Mouse (Mus musculus): ENCODE results near the gene Mef2a. TPM values are rescaled to one million over a fixed set of nuclear protein-coding genes. Genes with fewer than 3 reads are reported as not detected.

Mef2a gene
- polyA plus RNA-seq, 1 experiment: 64.5 TPM

GRCm38 (mm10) chr7:67307078-67307477 lies 65.6 kb downstream of the Mef2a start:
- H3K79me2 ChIP-seq (ENCODE audit: control insufficient read depth, insufficient read depth): peaks cover 78% of the 10 kb centered on the region
- peaks cover 22% of the 10 kb centered on the region for H3K36me3 ChIP-seq (ENCODE audit: control insufficient read depth, insufficient read depth)
- no peak for TF ChIP-seq SRF (IDR thresholded peaks at IDR 0.05; ENCODE audit: control insufficient read depth, insufficient read length, low read depth)
- peak; percentile 52; the same call in 1 of the 2 replicates for TF ChIP-seq CEBPB (IDR thresholded peaks at IDR 0.05; ENCODE audit: insufficient read depth, poor library complexity, severe bottlenecking)
- no peak overlapping the region for H3K4me2 ChIP-seq (ENCODE audit: low read depth)
- H3ac ChIP-seq (ENCODE audit: control insufficient read depth, insufficient read length): no peak overlapping the region
- no peak overlapping the region for H3K4me3 ChIP-seq
- H3K27me3 ChIP-seq (ENCODE audit: control insufficient read depth, insufficient read depth, insufficient read length): no peaks in the 10 kb centered on the region

GRCm38 (mm10) chr7:67304937-67305336 lies 67.7 kb downstream of the Mef2a start:
- Histone ChIP-seq H3ac (ENCODE audit: control insufficient read depth, insufficient read length) (no peak overlapping the region), H3K79me2 (ENCODE audit: control insufficient read depth, insufficient read depth) (peaks cover 56% of the 10 kb centered on the region), H3K36me3 (ENCODE audit: control insufficient read depth, insufficient read depth) (peaks cover 10% of the 10 kb centered on the region), H3K4me3 (no peak overlapping the region), H3K27me3 (ENCODE audit: control insufficient read depth, insufficient read depth, insufficient read length) (no peaks in the 10 kb centered on the region), H3K4me2 (ENCODE audit: low read depth) (no peak overlapping the region)
- TF ChIP-seq POLR2A (IDR thresholded peaks at IDR 0.05; ENCODE audit: insufficient read length, low read depth) (no peak), USF1 (IDR thresholded peaks at IDR 0.05; ENCODE audit: low read depth) (no peak), REST (IDR thresholded peaks at IDR 0.05; ENCODE audit: insufficient read depth, insufficient read length) (no peak), POLR2AphosphoS2 (IDR thresholded peaks at IDR 0.05; ENCODE audit: insufficient read length, low read depth) (no peak), MAX (IDR thresholded peaks at IDR 0.05; ENCODE audit: low read depth) (no peak), TCF12 (IDR thresholded peaks at IDR 0.05; ENCODE audit: insufficient read depth, poor library complexity, severe bottlenecking) (no peak), E2F4 (IDR thresholded peaks at IDR 0.05; ENCODE audit: insufficient read depth) (no peak), SRF (IDR thresholded peaks at IDR 0.05; ENCODE audit: control insufficient read depth, insufficient read length, low read depth) (no peak), CEBPB (IDR thresholded peaks at IDR 0.05; ENCODE audit: insufficient read depth, poor library complexity, severe bottlenecking) (no peak), MYOD1 (IDR thresholded peaks at IDR 0.05; ENCODE audit: control insufficient read depth in 1 of 3, insufficient read length in 2 of 3, low read depth in 2 of 3) (no peak), TCF3 (IDR thresholded peaks at IDR 0.05; ENCODE audit: insufficient read length, low read depth) (no peak), MYOG (IDR thresholded peaks at IDR 0.05; ENCODE audit: control insufficient read depth in 1 of 3, insufficient read depth in 1 of 3, insufficient read length in 2 of 3, low read depth in 2 of 3) (no peak)

GRCm38 (mm10) chr7:67296419-67296818 lies 76.2 kb downstream of the Mef2a start:
- Histone ChIP-seq H3K4me3 (no peak overlapping the region), H3K79me2 (ENCODE audit: control insufficient read depth, insufficient read depth) (peaks cover 40% of the 10 kb centered on the region), H3K36me3 (ENCODE audit: control insufficient read depth, insufficient read depth) (peaks cover 20% of the 10 kb centered on the region), H3K4me2 (ENCODE audit: low read depth) (no peak overlapping the region), H3ac (ENCODE audit: control insufficient read depth, insufficient read length) (no peak overlapping the region), H3K27me3 (ENCODE audit: control insufficient read depth, insufficient read depth, insufficient read length) (no peaks in the 10 kb centered on the region)
- TF ChIP-seq USF1 (IDR thresholded peaks at IDR 0.05; ENCODE audit: low read depth) (no peak), E2F4 (IDR thresholded peaks at IDR 0.05; ENCODE audit: insufficient read depth) (no peak)

GRCm38 (mm10) chr7:67291356-67291755 lies 81.3 kb downstream of the Mef2a start:
- H3ac ChIP-seq (ENCODE audit: control insufficient read depth, insufficient read length): no peak overlapping the region
- H3K36me3 ChIP-seq (ENCODE audit: control insufficient read depth, insufficient read depth): peaks cover 31% of the 10 kb centered on the region
- no peak overlapping the region for H3K4me3 ChIP-seq
- no peaks in the 10 kb centered on the region for H3K27me3 ChIP-seq (ENCODE audit: control insufficient read depth, insufficient read depth, insufficient read length)
- no peak overlapping the region for H3K4me2 ChIP-seq (ENCODE audit: low read depth)
- TF ChIP-seq TCF3 (IDR thresholded peaks at IDR 0.05; ENCODE audit: insufficient read length, low read depth) (no peak), MYOG (IDR thresholded peaks at IDR 0.05; ENCODE audit: control insufficient read depth in 1 of 3, insufficient read depth in 1 of 3, insufficient read length in 2 of 3, low read depth in 2 of 3) (no peak), MYOD1 (IDR thresholded peaks at IDR 0.05; ENCODE audit: control insufficient read depth in 1 of 3, insufficient read length in 2 of 3, low read depth in 2 of 3) (no peak), USF1 (IDR thresholded peaks at IDR 0.05; ENCODE audit: low read depth) (no peak), E2F4 (IDR thresholded peaks at IDR 0.05; ENCODE audit: insufficient read depth) (no peak), SRF (IDR thresholded peaks at IDR 0.05; ENCODE audit: control insufficient read depth, insufficient read length, low read depth) (no peak), REST (IDR thresholded peaks at IDR 0.05; ENCODE audit: insufficient read depth, insufficient read length) (no peak), TCF12 (IDR thresholded peaks at IDR 0.05; ENCODE audit: insufficient read depth, poor library complexity, severe bottlenecking) (no peak), MAX (IDR thresholded peaks at IDR 0.05; ENCODE audit: low read depth) (no peak), POLR2AphosphoS2 (IDR thresholded peaks at IDR 0.05; ENCODE audit: insufficient read length, low read depth) (no peak), POLR2A (IDR thresholded peaks at IDR 0.05; ENCODE audit: insufficient read length, low read depth) (no peak), CEBPB (IDR thresholded peaks at IDR 0.05; ENCODE audit: insufficient read depth, poor library complexity, severe bottlenecking) (no peak)
- H3K79me2 ChIP-seq (ENCODE audit: control insufficient read depth, insufficient read depth): peaks cover 72% of the 10 kb centered on the region

- H3K79me2 ChIP-seq (ENCODE audit: control insufficient read depth, insufficient read depth): peaks cover 86% of the 10 kb centered on the region
- TF ChIP-seq POLR2A (IDR thresholded peaks at IDR 0.05; ENCODE audit: insufficient read length, low read depth) (peak; percentile 9), E2F4 (IDR thresholded peaks at IDR 0.05; ENCODE audit: insufficient read depth) (no peak)
- no peak overlapping the region for H3ac ChIP-seq (ENCODE audit: control insufficient read depth, insufficient read length)
- peak overlapping the region; percentile 34 for H3K4me2 ChIP-seq (ENCODE audit: low read depth)
- peaks cover 25% of the 10 kb centered on the region for H3K36me3 ChIP-seq (ENCODE audit: control insufficient read depth, insufficient read depth)
- H3K27me3 ChIP-seq (ENCODE audit: control insufficient read depth, insufficient read depth, insufficient read length): no peaks in the 10 kb centered on the region
- H3K4me3 ChIP-seq: no peak overlapping the region
Measured at GRCm38 (mm10) chr7:67287456-67287855, 85.2 kb downstream of the Mef2a start.

Measured in myocyte (in vitro differentiated cells).